Mouse (Mus musculus) heart, adult 8-10 months (tissue): ENCODE measurements at regions not wholly inside any gene's neighbourhood (a gene's known extent, or its start where the extent isn't known, plus 50 kb on each side); places are given as distances from the start of the nearest gene placed in this dataset.

ENCODE experiments used
- DNase-seq: peaks from one replicate; pipeline ENCODE4 v3.0.0; 2022; ENCODE audit warnings: low spot score

- DNase-seq, result no peak
Measured at GRCm38 (mm10) chr3:36743399-36743798, 53.4 kb upstream of the Trpc3 start.

- DNase-seq, result peak; percentile 48
Measured at GRCm38 (mm10) chr3:36754358-36754950, 64.5 kb upstream of the Trpc3 start.

GRCm38 (mm10) chr3:36762065-36762653 is 72.2 kb upstream of the Trpc3 start:
- no peak for DNase-seq

GRCm38 (mm10) chr3:36762847-36763246 is 72.9 kb upstream of the Trpc3 start:
- DNase-seq, result no peak

DNA sequence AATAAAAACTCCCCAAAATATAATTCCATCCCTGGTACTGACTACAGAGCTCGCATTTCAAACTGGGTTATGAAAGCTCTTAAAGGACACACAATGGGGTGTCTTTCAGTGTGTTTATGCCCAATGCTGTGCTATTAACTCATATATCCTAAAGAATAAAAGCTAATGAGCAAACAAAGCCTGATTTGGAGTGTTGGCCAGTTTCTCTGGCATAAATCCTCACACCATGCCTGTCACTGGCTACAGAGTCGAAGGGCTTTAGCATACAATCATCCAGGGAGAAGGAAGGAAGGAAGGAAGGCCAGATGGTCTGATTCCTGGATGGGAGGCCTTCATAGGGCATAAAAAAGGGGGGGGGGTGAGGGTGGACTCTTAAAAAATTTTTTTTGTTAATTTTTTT is 74.8 kb upstream of the Trpc3 start:
- DNase-seq, result no peak

DNA sequence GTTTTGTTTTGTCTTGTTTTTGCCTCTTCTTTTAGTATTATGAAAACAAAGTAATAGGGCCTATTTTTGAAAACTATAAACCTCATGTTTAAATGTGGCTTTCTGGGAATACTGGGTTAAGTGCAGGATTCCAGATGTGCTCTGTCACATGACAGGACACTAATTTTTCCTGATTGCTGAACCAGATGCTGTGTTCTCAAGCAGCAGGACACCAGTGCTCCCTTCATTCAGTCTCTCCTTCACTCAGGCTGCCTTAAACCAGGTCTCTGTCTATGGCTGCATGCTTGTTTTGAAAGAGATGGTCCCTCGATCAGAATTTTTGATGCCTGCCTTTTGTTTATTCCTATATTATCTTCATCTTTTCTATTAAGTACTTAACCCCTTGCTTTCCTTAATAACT is 80.1 kb upstream of the Trpc3 start:
- DNase-seq, result peak; percentile 45

DNA sequence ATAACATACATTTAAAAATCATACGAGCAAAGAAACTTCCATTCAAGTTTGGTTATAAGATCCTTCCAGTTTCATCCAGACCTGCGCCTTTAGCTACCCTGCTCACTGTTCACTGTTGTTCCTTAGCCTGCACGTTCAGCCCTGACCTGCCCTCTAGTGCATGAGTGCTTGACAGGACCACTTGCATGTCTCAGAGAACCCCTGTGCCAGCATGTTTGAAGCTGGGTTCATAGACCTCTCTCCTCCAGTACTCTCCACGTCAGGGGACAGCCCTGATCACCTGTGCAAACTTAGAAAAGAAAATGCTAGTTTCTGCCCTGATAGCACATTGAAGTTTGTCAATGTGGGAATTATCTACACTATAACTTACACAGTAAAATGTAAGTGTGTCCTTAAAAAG is 81.0 kb upstream of the Trpc3 start:
- no peak for DNase-seq

DNA sequence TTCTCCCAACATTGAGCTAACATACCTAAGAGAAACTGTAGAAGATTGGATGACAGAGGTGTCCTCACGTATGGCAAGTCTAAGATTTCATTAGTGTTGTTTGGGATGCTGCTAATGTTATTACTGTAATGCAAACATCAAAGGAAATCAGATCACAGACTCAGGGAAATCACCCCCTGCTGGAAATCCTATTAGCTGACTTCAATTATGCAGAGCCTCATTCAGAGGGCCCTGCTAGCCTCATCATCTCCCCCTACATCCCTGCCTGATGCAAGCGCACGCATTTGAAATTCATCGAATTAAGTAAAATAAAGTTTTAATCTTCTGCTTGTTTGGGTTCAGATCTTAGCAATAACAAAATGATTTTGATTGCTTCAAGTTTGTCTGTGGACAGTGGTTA is 84.1 kb upstream of the Trpc3 start:
- no peak for DNase-seq

DNA sequence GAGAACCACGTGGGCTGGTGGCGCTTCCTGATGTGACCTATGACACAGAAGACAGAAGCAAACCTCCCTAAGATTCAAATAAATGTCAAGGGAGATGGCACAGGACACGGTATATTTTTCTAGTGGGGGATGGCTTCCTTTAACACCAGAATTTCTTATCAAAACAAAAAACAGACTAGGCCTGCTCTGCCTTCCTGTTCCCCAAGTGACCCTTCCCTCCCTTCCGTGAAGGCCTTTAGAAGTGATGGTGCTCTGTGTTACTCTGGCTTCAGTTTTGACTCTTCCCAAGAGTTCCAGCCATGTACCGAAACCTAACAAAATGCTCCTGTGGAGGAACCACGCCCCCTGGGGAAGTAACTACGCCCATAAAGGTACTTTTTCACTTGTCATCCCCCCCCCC is 84.5 kb upstream of the 4932438A13Rik start:
- no peak for DNase-seq

DNA sequence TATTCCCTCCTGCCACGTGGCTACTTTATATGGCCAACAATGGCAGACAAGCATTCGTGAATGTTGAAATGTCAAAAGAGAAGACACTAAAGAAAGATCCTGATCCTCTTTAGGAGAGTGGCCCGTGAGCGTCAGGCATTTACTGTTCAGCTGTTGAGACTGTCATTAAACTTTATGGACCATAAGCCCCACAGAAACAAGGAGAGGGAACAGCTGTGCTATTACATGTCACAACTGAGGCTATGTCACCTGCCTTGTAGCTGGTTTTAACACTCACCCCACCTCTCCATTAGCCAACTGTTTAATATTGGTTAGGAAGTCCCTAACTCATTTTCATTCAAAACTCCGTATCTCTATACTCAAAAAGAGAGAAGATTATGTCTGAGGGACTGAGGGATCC is 76.3 kb upstream of the 4932438A13Rik start:
- no peak for DNase-seq

DNA sequence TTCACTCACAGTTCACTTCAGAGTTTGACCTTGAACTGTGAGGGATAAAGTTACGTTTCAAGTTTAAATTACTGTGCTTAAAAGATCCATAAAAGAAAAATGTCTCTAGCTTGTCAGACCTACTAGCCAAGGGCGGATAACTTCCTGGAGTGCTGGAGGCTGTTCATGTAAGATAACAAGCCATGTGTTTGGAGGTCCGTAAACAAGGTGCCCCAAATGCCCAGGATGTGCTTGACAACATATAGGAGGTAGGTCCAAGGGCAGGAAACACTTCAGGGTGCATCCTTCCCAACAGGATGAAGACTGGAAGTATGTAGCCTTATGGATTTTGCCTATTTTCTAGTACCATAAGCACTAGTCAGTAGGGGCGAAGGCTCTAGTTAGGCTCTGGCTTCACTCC is 72.7 kb upstream of the 4932438A13Rik start:
- no peak for DNase-seq

GRCm38 (mm10) chr3:36797025-36797424 is 65.9 kb upstream of the 4932438A13Rik start:
- DNase-seq, result no peak

DNA sequence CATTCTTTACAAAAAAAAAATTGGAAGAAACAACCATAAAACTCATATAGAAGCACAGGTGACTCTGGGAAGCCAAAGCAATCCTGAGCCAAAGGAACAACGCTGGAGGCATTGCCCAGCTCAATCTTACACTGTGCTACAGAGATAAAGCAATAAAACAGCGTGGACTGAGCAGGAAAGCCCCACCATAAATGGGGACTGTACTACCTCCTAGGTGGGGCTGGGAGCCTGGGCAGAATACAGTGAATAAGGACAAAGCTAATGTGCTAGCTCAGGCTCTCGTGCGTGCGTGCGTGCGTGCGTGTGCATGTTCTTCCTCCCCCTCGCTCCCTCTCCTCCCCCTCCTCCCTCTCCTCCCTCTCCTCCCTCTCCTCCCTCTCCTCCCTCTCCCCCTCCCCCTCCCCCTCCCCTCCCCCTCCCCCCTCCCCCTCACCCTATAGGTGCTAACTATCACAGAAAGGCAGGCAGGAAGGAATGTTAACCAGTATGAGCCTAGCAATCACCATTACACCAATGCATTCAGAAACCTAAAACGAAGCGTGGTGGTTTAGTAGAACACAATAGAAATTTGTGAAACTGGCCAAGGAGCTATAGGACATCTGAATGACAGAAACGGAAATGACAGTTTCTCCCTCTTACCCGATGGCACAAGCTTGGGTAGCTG is 64.6 kb upstream of the 4932438A13Rik start:
- DNase-seq, result no peak

DNA sequence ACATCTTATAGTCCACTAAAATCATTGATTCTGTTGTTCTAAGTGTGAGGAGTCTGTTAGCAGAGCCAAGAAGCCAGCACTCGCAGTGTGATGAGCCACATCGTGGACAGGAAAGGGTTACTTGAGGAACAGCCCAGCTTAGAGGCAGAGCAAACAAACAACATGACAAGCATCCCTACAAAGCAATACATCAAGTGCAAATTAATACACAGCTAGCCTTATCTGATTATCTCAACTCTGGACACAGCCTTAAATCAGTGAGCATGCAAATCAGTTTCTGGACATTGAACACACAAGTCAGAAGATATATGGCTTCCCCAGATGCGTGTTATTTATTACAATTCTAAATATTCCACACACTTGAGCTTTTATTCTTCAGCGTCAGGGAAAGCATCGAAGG is 52.4 kb upstream of the 4932438A13Rik start:
- no peak for DNase-seq
